Mouse (Mus musculus): Measurements from ENCODE around the gene Tmco1.

The Tmco1 gene

DNA sequence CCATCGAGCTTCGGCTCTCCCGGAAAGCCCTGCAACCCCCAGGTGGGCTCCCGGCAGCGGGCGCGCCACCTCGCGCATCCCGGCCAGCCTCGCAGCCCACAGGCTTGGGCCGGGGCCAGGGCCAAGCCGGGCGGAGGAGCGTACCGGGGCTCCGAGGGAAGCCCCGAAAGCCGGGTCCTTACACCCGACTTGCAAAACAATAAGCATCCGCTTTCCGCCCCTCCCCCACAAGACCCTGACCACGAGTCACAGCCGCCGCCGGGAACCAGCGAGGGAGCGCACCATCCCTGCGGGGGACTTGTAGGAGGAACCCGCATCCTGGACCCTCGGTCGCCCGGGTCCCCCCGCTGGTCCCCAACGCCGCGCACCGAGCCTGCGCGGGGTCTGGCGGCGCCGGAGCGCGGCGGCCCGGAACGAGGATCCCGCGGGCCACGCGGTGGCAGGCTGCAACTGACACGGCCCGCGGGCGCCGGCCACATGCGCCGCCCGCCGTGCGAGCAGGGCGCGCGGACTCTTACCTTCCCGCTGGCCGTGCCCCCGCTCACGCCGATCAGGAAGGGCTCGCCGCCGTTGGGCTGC lies 23.8 kb upstream of the Tmco1 start:
- DNase-seq: peak; percentile 86 to 89

GRCm38 (mm10) chr1:167284837-167285319 lies 23.3 kb upstream of the Tmco1 start:
- DNase-seq: peak; percentile 95 to 97

DNA sequence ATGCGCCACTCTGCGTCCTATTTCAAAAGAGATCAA lies 23.0 kb upstream of the Tmco1 start, which contains the start of gene Uck2:
Uck2 (minus strand) TSS at position 1 of the 36 bp plus-strand sequence.
- DNase-seq: no peak

DNA sequence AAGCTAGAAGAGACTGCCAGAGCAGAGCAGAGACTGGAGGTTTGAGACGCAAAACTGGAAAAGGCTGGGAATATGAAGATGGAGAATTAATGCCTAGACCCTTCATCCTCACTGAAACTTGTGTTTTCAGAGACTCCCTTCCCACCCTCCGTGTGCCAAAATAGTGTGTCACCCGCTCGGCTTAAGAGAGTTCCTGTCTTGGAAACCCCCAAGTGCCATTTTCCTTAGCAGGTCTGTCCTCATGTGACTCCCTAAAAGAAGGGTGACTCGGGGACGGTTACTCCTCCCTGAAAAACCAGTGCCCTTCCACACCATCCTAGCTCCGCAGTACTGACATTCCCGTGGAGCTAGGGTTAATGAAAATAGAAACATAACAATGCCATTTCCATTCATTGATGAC lies 22.8 kb upstream of the Tmco1 start:
- no peak for DNase-seq

- no peak for DNase-seq
Measured at GRCm38 (mm10) chr1:167287156-167287555, 21.0 kb upstream of the Tmco1 start.

- DNase-seq: no peak
Measured at GRCm38 (mm10) chr1:167288665-167289538, 19.3 kb upstream of the Tmco1 start.

DNA sequence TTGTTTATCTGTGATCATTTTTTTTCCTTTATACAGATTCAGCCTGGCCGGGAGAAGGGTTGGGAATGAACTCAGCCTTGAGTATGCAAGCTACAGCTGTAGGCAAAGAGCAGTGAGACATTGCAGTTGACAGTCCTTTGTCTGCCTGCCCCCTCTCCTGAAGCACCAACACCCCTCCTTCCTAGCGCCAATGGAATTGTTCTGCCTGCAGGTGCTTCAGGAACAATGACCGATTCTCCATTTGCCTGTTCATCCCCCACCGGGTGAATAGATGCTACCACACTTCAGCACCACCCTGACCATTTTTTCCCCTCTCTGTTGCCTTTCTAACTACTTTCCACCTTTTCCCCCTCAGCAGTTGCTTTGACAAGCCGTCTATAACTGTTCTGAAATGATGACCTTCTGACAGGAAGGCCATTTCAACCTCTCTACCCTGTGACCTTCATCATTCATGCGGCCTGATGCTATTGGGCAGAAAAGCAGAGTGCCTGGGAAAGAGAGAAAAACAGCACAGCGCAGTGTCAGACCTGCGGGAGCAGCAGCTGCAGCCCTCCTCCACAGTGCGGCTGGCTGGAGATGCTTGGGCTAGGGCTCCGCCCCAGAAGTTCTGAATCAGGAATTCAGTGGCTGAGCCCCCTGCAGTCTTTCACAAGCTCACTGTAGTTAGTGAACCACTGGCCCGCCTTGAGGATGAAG lies 18.5 kb upstream of the Tmco1 start:
- no peak for DNase-seq

DNA sequence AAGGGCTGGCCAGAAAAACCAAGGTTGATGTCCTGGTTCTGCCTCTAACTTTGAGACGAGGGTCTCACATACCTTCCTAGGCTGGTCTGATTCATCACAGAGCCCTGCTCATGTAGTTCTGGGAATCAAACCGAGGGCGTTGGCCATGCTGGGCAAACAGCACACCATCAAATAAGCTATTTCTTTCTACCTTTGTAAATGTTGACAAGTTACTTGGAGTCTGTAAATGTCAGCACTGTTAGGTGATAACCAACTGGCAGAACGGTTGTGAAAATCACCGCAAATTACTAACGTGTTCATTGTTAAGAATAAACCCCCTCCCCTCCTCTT lies 17.9 kb upstream of the Tmco1 start:
- DNase-seq: no peak

- DNase-seq: no peak
Measured at GRCm38 (mm10) chr1:167291610-167292009, 16.6 kb upstream of the Tmco1 start.

DNA sequence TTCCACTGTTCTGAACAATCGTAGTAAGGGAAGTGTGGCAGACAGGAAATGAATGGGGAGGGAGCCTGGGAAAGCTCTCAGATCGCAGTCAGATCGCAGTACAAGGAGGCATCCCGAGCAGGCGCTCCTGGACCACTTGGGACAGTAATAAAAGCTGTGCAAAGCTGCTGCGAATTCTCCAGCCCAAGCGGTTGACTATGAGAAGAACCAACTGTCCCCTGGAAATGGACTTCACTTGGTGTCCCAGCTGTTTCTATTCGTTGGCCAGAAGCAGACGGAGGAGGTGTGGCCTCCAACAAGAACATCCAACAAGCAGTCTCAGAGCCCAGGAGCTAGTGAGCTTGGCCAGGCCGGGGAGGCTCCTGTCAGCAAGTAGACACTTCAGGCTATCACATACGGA lies 15.7 kb upstream of the Tmco1 start:
- DNase-seq: no peak

DNA sequence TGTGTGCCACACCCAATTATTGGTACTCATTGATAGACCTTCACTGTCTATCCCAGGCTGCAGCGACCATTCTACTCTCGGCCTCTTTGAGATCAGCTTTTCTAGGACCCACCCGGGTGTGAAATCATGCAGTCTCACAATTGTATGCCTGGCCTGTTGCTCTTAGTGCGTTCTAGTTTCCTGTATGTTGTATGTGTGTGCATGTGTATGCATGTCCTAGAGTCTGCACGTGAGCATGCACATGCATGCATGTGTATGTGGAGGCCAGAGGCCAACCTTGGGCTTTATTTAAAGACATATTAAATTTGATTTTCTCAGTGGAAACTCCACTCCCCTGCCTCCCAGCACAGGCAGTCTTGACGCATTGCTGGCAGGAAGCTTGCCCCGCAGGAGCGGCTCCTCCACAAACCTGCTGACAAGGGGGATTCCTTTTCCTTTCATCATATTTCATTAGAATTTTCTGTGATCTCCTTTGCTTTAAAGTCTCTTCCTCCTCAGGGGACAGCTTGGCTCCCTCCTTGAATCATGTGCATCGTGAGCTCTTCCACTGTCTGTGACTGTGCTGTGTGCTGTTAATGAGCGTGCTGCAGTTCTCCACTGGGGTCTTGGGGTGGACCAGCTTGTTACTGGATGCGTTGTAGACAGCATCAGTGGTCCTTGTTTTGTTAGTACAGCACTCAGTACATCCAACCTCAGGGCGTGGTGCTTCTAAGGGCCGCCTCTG lies 12.3 kb upstream of the Tmco1 start:
- no peak for DNase-seq

DNA sequence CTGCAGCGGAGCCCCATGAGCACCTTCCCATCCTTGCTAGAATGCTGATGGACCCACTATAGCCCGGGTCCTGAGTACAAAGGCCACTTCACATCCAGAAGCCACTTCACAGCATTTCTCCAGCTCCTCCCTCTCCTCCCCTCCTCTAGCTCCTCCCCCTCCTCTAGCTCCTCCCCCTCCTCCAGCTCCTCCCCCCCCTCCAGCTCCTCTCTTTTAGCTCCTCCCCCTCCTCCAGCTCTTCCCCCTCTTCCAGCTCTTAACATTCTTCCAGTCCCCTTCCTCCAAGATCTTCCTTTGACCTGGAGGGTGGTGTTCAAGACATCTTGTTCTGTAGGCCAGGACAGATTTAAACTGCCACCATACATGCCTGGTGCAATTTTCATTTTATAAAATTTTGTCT lies 8.1 kb upstream of the Tmco1 start:
- no peak for DNase-seq

DNA sequence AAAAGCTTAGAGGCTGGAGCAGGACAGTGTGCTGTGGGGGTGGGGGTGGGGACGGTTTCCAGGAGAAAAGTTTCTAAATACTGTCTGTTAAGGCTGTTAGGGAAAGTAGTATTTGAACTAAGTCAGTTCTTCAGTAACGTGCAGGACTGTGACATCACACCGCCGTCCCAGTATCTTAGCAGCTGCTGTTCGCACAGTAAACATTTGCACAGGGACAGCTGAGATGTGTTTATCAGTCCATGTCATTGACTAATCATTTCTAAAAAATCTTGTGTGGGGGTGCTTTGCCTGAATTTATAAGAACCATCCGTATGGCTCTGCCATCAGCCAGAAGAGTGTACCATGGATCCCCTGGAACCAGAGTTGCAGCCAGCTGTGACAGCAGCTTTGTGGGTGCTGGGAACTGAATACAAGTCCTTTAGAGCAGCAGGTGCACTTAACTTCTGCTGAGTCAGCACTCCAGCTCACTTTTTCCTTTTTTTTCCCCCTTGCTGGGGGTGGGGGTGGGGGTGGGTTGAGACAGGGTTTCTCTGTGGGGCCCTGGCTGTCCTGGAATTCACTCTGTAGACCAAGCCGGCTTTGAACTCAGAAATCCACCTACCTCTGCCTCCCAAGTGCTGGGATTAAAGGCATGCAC lies 2.6 kb upstream of the Tmco1 start:
- no peak for DNase-seq

DNA sequence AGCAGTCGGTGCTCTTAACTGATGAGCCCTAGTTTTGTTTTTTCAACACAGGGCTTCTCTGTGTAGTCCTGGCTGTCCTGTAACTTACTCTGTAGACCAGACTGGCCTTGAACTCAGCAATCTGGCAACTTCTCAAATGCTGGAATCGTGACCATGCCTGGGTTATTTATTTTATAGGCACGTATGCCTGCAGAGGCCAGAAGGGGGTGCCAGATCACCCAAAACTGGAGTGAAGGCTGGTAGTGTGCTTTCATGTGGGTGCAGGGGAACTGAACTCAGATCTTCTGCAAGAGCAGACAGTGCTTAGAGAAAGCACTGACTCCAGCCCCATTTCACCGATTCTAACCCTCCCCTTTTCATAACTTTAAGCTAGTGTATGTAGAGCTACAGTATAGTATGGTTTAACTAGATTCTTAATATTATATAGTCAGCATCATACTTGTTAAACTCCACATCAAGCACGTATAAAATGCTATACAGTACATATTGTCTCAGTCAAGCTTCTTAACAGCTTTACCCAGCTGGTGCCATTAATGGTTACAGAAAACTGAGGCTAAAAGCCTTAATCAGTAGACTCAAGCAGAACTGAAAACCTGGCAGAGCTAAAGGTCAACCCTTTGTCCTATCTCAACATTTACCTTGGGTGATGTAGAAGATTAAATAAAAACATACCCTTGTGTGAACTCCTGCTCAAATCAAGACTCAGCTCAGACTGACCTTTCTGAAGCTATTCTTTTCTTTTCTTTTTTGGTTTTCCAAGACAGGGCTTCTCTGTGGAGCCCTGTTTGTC lies 1.5 kb upstream of the Tmco1 start:
- peak; percentile 59 to 62 for DNase-seq

DNA sequence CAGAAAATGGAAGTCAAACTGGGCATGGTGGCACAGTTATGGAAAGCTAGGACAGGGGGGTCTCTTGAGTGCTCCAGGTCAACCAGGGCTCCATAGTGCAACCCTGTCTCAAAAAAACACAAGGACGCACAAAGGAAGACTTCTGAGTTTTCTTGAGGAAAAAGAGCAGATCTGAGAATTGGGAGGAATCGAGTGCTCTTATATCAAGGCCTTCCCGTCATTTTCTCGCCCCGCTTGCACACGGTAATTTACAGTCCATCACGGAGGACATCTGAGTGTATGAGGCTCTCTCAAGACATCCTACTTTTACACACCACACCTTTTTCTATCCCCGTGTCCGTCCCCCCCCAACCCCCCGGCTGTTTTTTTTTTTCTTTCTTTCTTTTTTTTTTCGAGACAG lies 504 bp upstream of the Tmco1 start:
- no peak for DNase-seq

GRCm38 (mm10) chr1:167312367-167312766 lies 4.2 kb downstream of the Tmco1 start:
- no peak for DNase-seq

DNA sequence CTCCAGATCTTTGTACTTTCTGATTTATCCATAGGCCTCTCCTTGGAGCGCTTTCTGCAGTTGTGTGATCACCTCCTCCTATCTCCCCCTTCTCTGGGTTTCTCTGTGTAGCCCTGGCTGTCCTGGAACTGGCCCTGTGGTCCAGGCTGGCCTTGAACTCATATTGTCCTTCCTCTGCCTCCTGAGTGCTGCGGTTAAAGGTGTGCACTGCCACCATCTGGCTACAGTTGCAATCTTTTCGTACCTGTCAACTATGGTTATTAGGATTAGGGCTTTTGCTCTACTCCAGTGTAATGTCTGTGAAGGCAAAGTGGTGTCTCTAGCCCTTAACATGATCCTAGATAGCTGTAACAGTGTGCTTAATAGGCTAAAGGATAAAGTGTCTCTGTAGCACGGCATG lies 5.0 kb downstream of the Tmco1 start:
- peak in 1 of 2 experiments; percentile 18 for DNase-seq

DNA sequence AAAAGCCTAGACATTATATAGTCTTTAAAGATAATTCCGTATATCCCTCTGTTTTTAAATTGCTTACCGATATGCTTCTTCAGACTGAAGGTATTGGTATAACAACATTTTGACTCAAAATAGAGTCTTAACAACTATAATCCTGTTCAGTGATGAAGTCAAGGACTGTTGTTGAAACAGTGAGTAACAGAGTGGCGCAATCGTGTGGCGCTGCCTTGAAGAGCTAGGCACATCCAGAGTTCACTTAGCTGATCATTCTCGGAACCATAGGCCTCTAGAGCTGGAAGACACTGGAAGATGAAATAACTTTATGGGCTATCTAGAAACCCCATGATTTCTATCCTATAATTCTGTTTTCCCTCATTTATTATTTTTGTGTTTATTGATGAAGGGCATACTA lies 13.5 kb downstream of the Tmco1 start:
- no peak for DNase-seq

DNA sequence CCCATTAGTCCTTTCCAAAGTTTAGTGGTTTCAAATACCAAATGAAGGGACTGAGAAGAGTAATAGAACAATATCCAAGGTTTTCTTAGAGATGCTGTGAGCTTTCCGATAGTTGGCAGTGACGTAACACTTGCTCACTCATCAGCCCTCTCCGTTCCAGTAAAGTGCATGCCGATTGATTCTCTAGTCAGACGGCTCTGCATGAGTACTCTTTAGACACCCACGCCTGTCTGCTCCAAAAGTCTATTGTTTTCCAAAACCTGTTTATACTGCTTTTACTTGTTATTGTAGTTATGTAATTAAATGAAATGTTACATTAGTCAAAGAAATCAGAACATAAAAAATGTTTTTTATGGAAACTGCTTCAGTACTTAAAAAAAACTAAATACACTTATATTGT lies 20.6 kb downstream of the Tmco1 start:
- DNase-seq: no peak

DNA sequence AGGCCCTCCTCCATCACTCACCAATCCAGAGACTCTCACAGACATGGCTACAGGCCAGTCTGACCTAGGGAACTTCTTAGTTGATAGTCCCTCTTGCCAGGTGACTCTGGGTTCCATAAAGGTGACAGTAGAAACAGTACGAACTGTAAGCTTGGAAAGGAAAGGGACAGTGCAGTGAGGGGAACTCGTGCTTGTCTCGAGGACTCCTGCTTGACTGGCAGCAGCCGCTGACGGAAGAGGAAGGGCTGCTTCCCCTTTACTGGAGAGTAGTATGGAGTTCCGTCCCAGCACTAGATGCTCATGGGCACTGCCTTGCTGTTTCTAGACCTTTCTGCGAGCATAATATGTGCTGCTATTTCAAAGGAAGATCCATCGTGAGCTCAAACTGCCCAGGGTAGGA lies 22.9 kb downstream of the Tmco1 start:
- DNase-seq: no peak

GRCm38 (mm10) chr1:167336398-167336797 lies 28.2 kb downstream of the Tmco1 start:
- no peak for DNase-seq

DNA sequence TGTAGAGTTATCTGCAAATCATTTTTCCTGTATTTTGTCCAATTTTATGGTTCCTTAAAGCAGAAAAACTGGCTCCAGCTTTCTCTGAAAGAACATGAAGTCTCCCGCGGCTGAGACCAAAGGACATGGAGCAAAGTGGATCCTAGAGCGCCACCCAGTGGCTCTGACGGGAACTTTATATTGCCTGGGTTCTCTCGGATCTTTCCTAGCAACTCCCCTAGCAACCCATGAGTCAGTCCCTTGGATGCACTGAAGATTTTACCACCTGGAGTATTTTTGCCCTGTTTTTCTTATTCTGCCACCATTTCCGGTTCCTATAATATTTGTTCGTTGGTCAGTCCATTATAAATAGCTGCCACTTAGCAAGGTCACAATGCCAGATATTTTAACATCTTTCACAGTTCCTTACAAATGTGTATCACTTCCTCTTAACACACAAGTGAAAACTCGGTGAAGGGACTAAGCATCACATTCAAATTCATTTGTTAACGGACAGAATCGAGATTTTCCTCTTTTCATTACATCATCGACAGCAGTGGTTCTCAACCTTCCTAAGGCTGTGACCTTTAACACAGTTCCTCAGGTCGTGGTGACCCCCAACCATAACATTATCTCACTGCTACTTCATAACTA lies 29.4 kb downstream of the Tmco1 start:
- peak; percentile 90 to 93 for DNase-seq
